Comparison of ENCODE assay signal across 23 mouse cellular contexts in the genomic region with DNA sequence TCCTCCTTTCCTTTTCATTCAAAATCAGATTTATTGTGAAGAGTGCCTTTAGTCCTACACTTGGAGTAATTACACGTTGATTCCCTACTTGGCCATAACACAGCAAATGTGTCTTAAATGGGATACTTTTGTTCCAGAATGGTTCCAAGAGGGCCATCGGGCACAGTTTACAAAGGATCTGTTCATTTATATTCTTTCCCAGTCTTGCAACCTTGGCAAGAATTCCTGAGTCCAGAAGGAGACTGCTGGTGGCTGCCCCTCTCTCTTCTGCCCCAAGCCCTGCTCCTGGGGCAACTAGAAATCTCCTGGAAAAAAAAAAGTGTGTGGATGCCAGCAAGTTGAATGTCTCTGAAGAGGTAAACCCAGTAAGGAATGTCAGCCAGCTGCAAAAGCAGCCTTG. TPM values are rescaled to one million over a fixed set of nuclear protein-coding genes. Genes with fewer than 3 reads are reported as not detected.
DNase-seq lines count a peak whose midpoint lies in the region; ATAC-seq lines count a peak whose summit lies in the region.
"Had no signal": no experiment of that assay in that cellular context is flagged by ENCODE, and none has a peak within 500 bp of the region (broad histone marks: within the 10 kb centered on the region; RNA-seq: fewer than 3 reads in every experiment).

No protein-coding gene starts in this region.

- H3K9ac ChIP-seq in hindbrain, embryonic 15.5 days, result no peak overlapping the region
- no peak overlapping the region for H3K9ac ChIP-seq in hindbrain, embryonic 12.5 days
- no peak overlapping the region for H3K9ac ChIP-seq in limb, embryonic 12.5 days (replicated peaks)
- no peak overlapping the region for H3K9ac ChIP-seq in intestine, embryonic 16.5 days (ENCODE audit: low read depth, low read length)
- H3K9ac ChIP-seq: embryonic facial prominence, embryonic 15.5 days; limb, embryonic 15.5 days; liver, embryonic 15.5 days had no signal

- H3K36me3 ChIP-seq in hindbrain, embryonic 15.5 days, result no peaks in the 10 kb centered on the region
- H3K36me3 ChIP-seq in hindbrain, embryonic 12.5 days, result no peaks in the 10 kb centered on the region
- peaks cover 90% of the 10 kb centered on the region for H3K36me3 ChIP-seq in limb, embryonic 12.5 days
- peaks cover 100% of the 10 kb centered on the region for H3K36me3 ChIP-seq in limb, embryonic 10.5 days
- H3K36me3 ChIP-seq in intestine, embryonic 16.5 days (ENCODE audit: control insufficient read depth, insufficient read depth, low read length), result no peaks in the 10 kb centered on the region
- H3K36me3 ChIP-seq: G1E; liver, embryonic 15.5 days; midbrain, embryonic 10.5 days had no signal

- DNase-seq in cerebellum, adult 9-10 months, result peak; percentile 11
- no peak for DNase-seq in cerebellum, adult 11 months
- no peak for DNase-seq in limb, embryonic 10.5 days (ENCODE audit: low spot score)
- peak; percentile 84 for DNase-seq in adipocyte (ENCODE audit: low spot score)
- DNase-seq: adrenal gland, postnatal 14 days; gastrocnemius, adult 2 months; heart, postnatal 10 days; kidney, adult 2 months; kidney, postnatal 10 days; thymus, postnatal 14 days had no signal

- 54% methylated on average over 2 of the region's 2 CpGs for WGBS in hindbrain, embryonic 15.5 days
- 52% methylated on average over 2 of the region's 2 CpGs for WGBS in hindbrain, embryonic 12.5 days
- 86% methylated on average over 2 of the region's 2 CpGs for WGBS in limb, embryonic 12.5 days
- 85% methylated on average over 2 of the region's 2 CpGs for WGBS in limb, embryonic 10.5 days
- WGBS in intestine, embryonic 16.5 days, result 76% methylated on average over 2 of the region's 2 CpGs

- H3K4me3 ChIP-seq in hindbrain, embryonic 15.5 days, result no peak overlapping the region
- H3K4me3 ChIP-seq in hindbrain, embryonic 12.5 days, result no peak overlapping the region
- H3K4me3 ChIP-seq in limb, embryonic 12.5 days (replicated peaks), result no peak overlapping the region
- no peak overlapping the region for H3K4me3 ChIP-seq in limb, embryonic 10.5 days
- H3K4me3 ChIP-seq in intestine, embryonic 16.5 days (ENCODE audit: low read length), result no peak overlapping the region
- H3K4me3 ChIP-seq: embryonic facial prominence, embryonic 15.5 days; gastrocnemius, adult 2 months; heart, embryonic 10.5 days; layer of hippocampus, adult 2 months; limb, embryonic 15.5 days; liver, embryonic 15.5 days; midbrain, embryonic 10.5 days had no signal

- H3K4me1 ChIP-seq in hindbrain, embryonic 15.5 days (replicated peaks), result no peaks in the 10 kb centered on the region
- H3K4me1 ChIP-seq in hindbrain, embryonic 12.5 days, result no peaks in the 10 kb centered on the region
- peaks cover 2% of the 10 kb centered on the region; the same call in 1 of the 2 replicates for H3K4me1 ChIP-seq in limb, embryonic 12.5 days (replicated peaks)
- H3K4me1 ChIP-seq in limb, embryonic 10.5 days, result 0 out of 2 replicates have a peak, but pooled peaks cover 3% of the 10 kb centered on the region
- H3K4me1 ChIP-seq in intestine, embryonic 16.5 days (ENCODE audit: control insufficient read depth, insufficient read depth, low read length), result no peaks in the 10 kb centered on the region
- H3K4me1 ChIP-seq: heart, embryonic 10.5 days; liver, embryonic 15.5 days; midbrain, embryonic 10.5 days had no signal

- peak; percentile 56; the same call in 1 of the 2 replicates for ATAC-seq in hindbrain, embryonic 15.5 days (ENCODE audit: low FRiP score, low read depth)
- no peak for ATAC-seq in hindbrain, embryonic 12.5 days (ENCODE audit: low FRiP score)
- ATAC-seq in limb, embryonic 12.5 days (ENCODE audit: insufficient number of reproducible peaks, insufficient read depth, low FRiP score, low TSS enrichment, low read depth), result no peak
- ATAC-seq in intestine, embryonic 16.5 days, result no peak
- ATAC-seq: activated CD4-positive, CD25-positive, alpha-beta regulatory T cell, adult 4 months had no signal

- no peaks in the 10 kb centered on the region for H3K27me3 ChIP-seq in hindbrain, embryonic 15.5 days
- no peaks in the 10 kb centered on the region for H3K27me3 ChIP-seq in hindbrain, embryonic 12.5 days
- no peaks in the 10 kb centered on the region for H3K27me3 ChIP-seq in limb, embryonic 12.5 days
- no peaks in the 10 kb centered on the region for H3K27me3 ChIP-seq in limb, embryonic 10.5 days (ENCODE audit: low read depth, poor library complexity, severe bottlenecking)
- no peaks in the 10 kb centered on the region for H3K27me3 ChIP-seq in intestine, embryonic 16.5 days (replicated peaks; ENCODE audit: control insufficient read depth, insufficient read depth, low read length)
- H3K27me3 ChIP-seq: embryonic facial prominence, embryonic 15.5 days; limb, embryonic 15.5 days; liver, embryonic 15.5 days had no signal

- no peaks in the 10 kb centered on the region for H3K9me3 ChIP-seq in hindbrain, embryonic 15.5 days
- H3K9me3 ChIP-seq in hindbrain, embryonic 12.5 days (replicated peaks), result no peaks in the 10 kb centered on the region
- no peaks in the 10 kb centered on the region for H3K9me3 ChIP-seq in limb, embryonic 12.5 days
- no peaks in the 10 kb centered on the region for H3K9me3 ChIP-seq in limb, embryonic 10.5 days (replicated peaks)
- H3K9me3 ChIP-seq in intestine, embryonic 16.5 days (ENCODE audit: control insufficient read depth, low read length), result no peaks in the 10 kb centered on the region
- H3K9me3 ChIP-seq: embryonic facial prominence, embryonic 15.5 days; G1E; heart, embryonic 10.5 days; limb, embryonic 15.5 days; liver, embryonic 15.5 days; midbrain, embryonic 10.5 days had no signal

- H3K27ac ChIP-seq in hindbrain, embryonic 15.5 days (replicated peaks), result no peak overlapping the region
- H3K27ac ChIP-seq in hindbrain, embryonic 12.5 days, result no peak overlapping the region
- H3K27ac ChIP-seq in limb, embryonic 12.5 days, result peak overlapping the region; percentile 7; the same call in 1 of the 2 replicates
- H3K27ac ChIP-seq in limb, embryonic 10.5 days, result no peak overlapping the region
- H3K27ac ChIP-seq in intestine, embryonic 16.5 days (ENCODE audit: low read length), result no peak overlapping the region
- H3K27ac ChIP-seq: embryonic facial prominence, embryonic 15.5 days; gastrocnemius, adult 2 months; heart, embryonic 10.5 days; layer of hippocampus, adult 2 months; limb, embryonic 15.5 days; liver, embryonic 15.5 days; macrophage; midbrain, embryonic 10.5 days had no signal

- no peak overlapping the region for H3K4me2 ChIP-seq in hindbrain, embryonic 15.5 days
- no peak overlapping the region for H3K4me2 ChIP-seq in hindbrain, embryonic 12.5 days (replicated peaks)
- no peak overlapping the region for H3K4me2 ChIP-seq in limb, embryonic 12.5 days
- H3K4me2 ChIP-seq in intestine, embryonic 16.5 days (ENCODE audit: low read depth, low read length), result no peak overlapping the region
- H3K4me2 ChIP-seq: embryonic facial prominence, embryonic 15.5 days; limb, embryonic 15.5 days; liver, embryonic 15.5 days had no signal

RNA-seq across cellular contexts. Expression of gene Prrx1, which starts 56.2 kb away (rescaled TPM):
- 4.1 and 5.2 TPM in 2 replicates for polyA plus RNA-seq in hindbrain, embryonic 15.5 days (2015; fragmentation: Nextera tagmentation; extraction: Ambion mirVana)
- 81.5 and 83.2 TPM in 2 replicates for polyA plus RNA-seq in hindbrain, embryonic 12.5 days (2016; fragmentation: Nextera tagmentation; extraction: Ambion mirVana)
- polyA plus RNA-seq in limb, embryonic 12.5 days (2016; fragmentation: Nextera tagmentation; extraction: Ambion mirVana), result 194 and 204 TPM in 2 replicates
- 169 and 219 TPM in 2 replicates for polyA plus RNA-seq in limb, embryonic 10.5 days (2016; fragmentation: Nextera tagmentation; extraction: Ambion mirVana)
- 5.7 and 7.9 TPM in 2 replicates for polyA plus RNA-seq in intestine, embryonic 16.5 days (2015; fragmentation: Nextera tagmentation; extraction: Ambion mirVana)
- polyA plus RNA-seq: G1E had no signal

Comparison
In these comparisons a context has a peak if more than half of its experiments do, and no peak if none do; other contexts are left out.
1. DNase-seq: peak in cerebellum, adult 9-10 months (single experiment) and adipocyte (single experiment); none in cerebellum, adult 11 months (single experiment) and limb, embryonic 10.5 days (single experiment).